Mouse (Mus musculus): Measurements from ENCODE around the gene Hdac11. TPM values are rescaled to one million over a fixed set of nuclear protein-coding genes. Genes with fewer than 3 reads are reported as not detected.
"Not testable (repeated sequence)": the region's sequence is repeated elsewhere in the genome, so short reads cannot be mapped to it uniquely, and the experiment has no call there.

The Hdac11 gene
- total RNA-seq, 2 experiments from 2014 or later = 11.5 to 11.8 TPM

- intact Hi-C loops (cut with DNase I) = no loop called here
- no peak for DNase-seq
Observed at GRCm38 (mm10) chr6:91192851-91193545, 36.5 kb downstream of the Hdac11 start.

GRCm38 (mm10) chr6:91198456-91198855 is 42.0 kb downstream of the Hdac11 start:
- DNase-seq = no peak
- intact Hi-C loops (cut with DNase I) = no loop called here

- DNase-seq = peak in 1 of 2 experiments; percentile 67
- intact Hi-C loops (cut with DNase I) = no loop called here
Observed at GRCm38 (mm10) chr6:91200429-91201188, 44.1 kb downstream of the Hdac11 start.

GRCm38 (mm10) chr6:91201881-91202341 is 45.4 kb downstream of the Hdac11 start:
- peak; percentile 59 to 68 for DNase-seq
- intact Hi-C loops (cut with DNase I) = no loop called here

- no peak for DNase-seq
Observed at GRCm38 (mm10) chr6:91202571-91202970, 46.1 kb downstream of the Hdac11 start.

GRCm38 (mm10) chr6:91205346-91205745 is 48.9 kb downstream of the Hdac11 start:
- no peak for DNase-seq
- intact Hi-C loops (cut with DNase I) = no loop called here

More at GRCm38 (mm10) chr6:91202571-91202970, 46.1 kb downstream of the Hdac11 start:
- intact Hi-C loops (cut with DNase I) = no loop called here

GRCm38 (mm10) chr6:91205791-91206190 is 49.3 kb downstream of the Hdac11 start:
- no peak for DNase-seq
- intact Hi-C loops (cut with DNase I) = no loop called here

GRCm38 (mm10) chr6:91207491-91207890 is 51.0 kb downstream of the Hdac11 start:
- intact Hi-C loops (cut with DNase I) = no loop called here
- DNase-seq = no peak

GRCm38 (mm10) chr6:91209780-91210179 is 53.3 kb downstream of the Hdac11 start:
- intact Hi-C loops (cut with DNase I) = no loop called here
- no peak for DNase-seq

GRCm38 (mm10) chr6:91210852-91211251 is 54.4 kb downstream of the Hdac11 start:
- intact Hi-C loops (cut with DNase I) = no loop called here
- no peak for DNase-seq

GRCm38 (mm10) chr6:91212155-91212554 is 55.7 kb downstream of the Hdac11 start, which contains the start of gene Fbln2:
Fbln2 (plus strand) TSS chr6:91212455.
- intact Hi-C loops (cut with DNase I); DNase-seq: not testable (repeated sequence)

GRCm38 (mm10) chr6:91212571-91212970 is 56.1 kb downstream of the Hdac11 start:
- peak; percentile 83 to 85 for DNase-seq
- intact Hi-C loops (cut with DNase I) = no loop called here

GRCm38 (mm10) chr6:91213287-91214218 is 57.1 kb downstream of the Hdac11 start:
- no peak for DNase-seq
- intact Hi-C loops (cut with DNase I) = no loop called here

- DNase-seq = no peak
- intact Hi-C loops (cut with DNase I) = loop anchor here (5.0 kb wide), 1 partner anchor 33 kb away; no protein-coding TSS in a partner anchor
Observed at GRCm38 (mm10) chr6:91215454-91215853, 59.0 kb downstream of the Hdac11 start.

GRCm38 (mm10) chr6:91218445-91218844 is 62.0 kb downstream of the Hdac11 start:
- DNase-seq = peak in 1 of 2 experiments; percentile 35
- intact Hi-C loops (cut with DNase I) = loop anchor here (5.0 kb wide), 1 partner anchor 36 kb away; no protein-coding TSS in a partner anchor

GRCm38 (mm10) chr6:91218871-91219270 is 62.4 kb downstream of the Hdac11 start:
- intact Hi-C loops (cut with DNase I) = loop anchor here (5.0 kb wide), 1 partner anchor 37 kb away; no protein-coding TSS in a partner anchor
- no peak for DNase-seq

- intact Hi-C loops (cut with DNase I) = no loop called here
- no peak for DNase-seq
Observed at GRCm38 (mm10) chr6:91220062-91220461, 63.6 kb downstream of the Hdac11 start.

GRCm38 (mm10) chr6:91221094-91221493 is 64.6 kb downstream of the Hdac11 start:
- intact Hi-C loops (cut with DNase I) = no loop called here
- peak in 1 of 2 experiments; percentile 39 for DNase-seq

- DNase-seq = peak in 1 of 2 experiments; percentile 33
- intact Hi-C loops (cut with DNase I) = no loop called here
Observed at GRCm38 (mm10) chr6:91222694-91223346, 66.4 kb downstream of the Hdac11 start.

Measured in heart, postnatal 14 days (tissue).